Mouse (Mus musculus): Measurements from ENCODE around the gene Ephb6. TPM values are rescaled to one million over a fixed set of nuclear protein-coding genes. Genes with fewer than 3 reads are reported as not detected.

The Ephb6 gene
- polyA plus RNA-seq, 1 experiment, result 16.2 TPM

GRCm38 (mm10) chr6:41641173-41641866 lies 36.0 kb downstream of the Ephb6 start:
- 56% methylated on average over 6 of the region's 6 CpGs for WGBS
- H3K4me3 ChIP-seq (replicated peaks; ENCODE audit: extremely low read depth, low read depth, low read length), result no peak overlapping the region
- no peaks in the 10 kb centered on the region for H3K4me1 ChIP-seq (ENCODE audit: control insufficient read depth, insufficient read depth, low read length)
- TF ChIP-seq POLR2A (IDR thresholded peaks at IDR 0.05; ENCODE audit: borderline replicate concordance, extremely low read depth, low read depth, low read length), result no peak
- no peak for TF ChIP-seq CTCF (IDR thresholded peaks at IDR 0.05; ENCODE audit: insufficient read depth, low read length)
- DNase-seq, result no peak

- TF ChIP-seq CTCF (IDR thresholded peaks at IDR 0.05; ENCODE audit: insufficient read depth, low read length) (no peak), POLR2A (IDR thresholded peaks at IDR 0.05; ENCODE audit: borderline replicate concordance, extremely low read depth, low read depth, low read length) (no peak)
- no peak for DNase-seq
Measured at GRCm38 (mm10) chr6:41642765-41643164, 37.5 kb downstream of the Ephb6 start.

GRCm38 (mm10) chr6:41643227-41643626 lies 37.9 kb downstream of the Ephb6 start:
- DNase-seq, result peak; percentile 26
- TF ChIP-seq POLR2A (IDR thresholded peaks at IDR 0.05; ENCODE audit: borderline replicate concordance, extremely low read depth, low read depth, low read length) (no peak), CTCF (IDR thresholded peaks at IDR 0.05; ENCODE audit: insufficient read depth, low read length) (no peak)
- no peaks in the 10 kb centered on the region for H3K4me1 ChIP-seq (ENCODE audit: control insufficient read depth, insufficient read depth, low read length)
- H3K4me3 ChIP-seq (replicated peaks; ENCODE audit: extremely low read depth, low read depth, low read length), result no peak overlapping the region
- 61% methylated on average over 3 of the region's 3 CpGs for WGBS

More at GRCm38 (mm10) chr6:41642765-41643164, 37.5 kb downstream of the Ephb6 start:
- Histone ChIP-seq H3K4me3 (replicated peaks; ENCODE audit: extremely low read depth, low read depth, low read length) (no peak overlapping the region), H3K4me1 (ENCODE audit: control insufficient read depth, insufficient read depth, low read length) (no peaks in the 10 kb centered on the region)
- 61% methylated on average over 4 of the region's 4 CpGs for WGBS

- Histone ChIP-seq H3K4me1 (ENCODE audit: control insufficient read depth, insufficient read depth, low read length) (no peaks in the 10 kb centered on the region), H3K4me3 (replicated peaks; ENCODE audit: extremely low read depth, low read depth, low read length) (no peak overlapping the region)
- DNase-seq, result no peak
- WGBS, result 84% methylated on average over 3 of the region's 3 CpGs
- TF ChIP-seq POLR2A (IDR thresholded peaks at IDR 0.05; ENCODE audit: borderline replicate concordance, extremely low read depth, low read depth, low read length) (no peak), CTCF (IDR thresholded peaks at IDR 0.05; ENCODE audit: insufficient read depth, low read length) (no peak)
Measured at GRCm38 (mm10) chr6:41646220-41646619, 40.9 kb downstream of the Ephb6 start.

GRCm38 (mm10) chr6:41646672-41647071 lies 41.4 kb downstream of the Ephb6 start:
- Histone ChIP-seq H3K4me1 (ENCODE audit: control insufficient read depth, insufficient read depth, low read length) (no peaks in the 10 kb centered on the region), H3K4me3 (replicated peaks; ENCODE audit: extremely low read depth, low read depth, low read length) (no peak overlapping the region)
- TF ChIP-seq CTCF (IDR thresholded peaks at IDR 0.05; ENCODE audit: insufficient read depth, low read length), result no peak
- no peak for TF ChIP-seq POLR2A (IDR thresholded peaks at IDR 0.05; ENCODE audit: borderline replicate concordance, extremely low read depth, low read depth, low read length)
- no peak for DNase-seq

GRCm38 (mm10) chr6:41653173-41653572 lies 47.9 kb downstream of the Ephb6 start:
- TF ChIP-seq CTCF (IDR thresholded peaks at IDR 0.05; ENCODE audit: insufficient read depth, low read length) (no peak), POLR2A (IDR thresholded peaks at IDR 0.05; ENCODE audit: borderline replicate concordance, extremely low read depth, low read depth, low read length) (no peak)
- no peak overlapping the region for H3K4me3 ChIP-seq (replicated peaks; ENCODE audit: extremely low read depth, low read depth, low read length)
- 86% methylated on average over 5 of the region's 5 CpGs for WGBS
- H3K4me1 ChIP-seq (ENCODE audit: control insufficient read depth, insufficient read depth, low read length), result no peaks in the 10 kb centered on the region
- DNase-seq, result no peak

GRCm38 (mm10) chr6:41654648-41655047 lies 49.4 kb downstream of the Ephb6 start:
- no peaks in the 10 kb centered on the region for H3K4me1 ChIP-seq (ENCODE audit: control insufficient read depth, insufficient read depth, low read length)
- TF ChIP-seq POLR2A (IDR thresholded peaks at IDR 0.05; ENCODE audit: borderline replicate concordance, extremely low read depth, low read depth, low read length) (no peak), CTCF (IDR thresholded peaks at IDR 0.05; ENCODE audit: insufficient read depth, low read length) (no peak)
- WGBS, result 70% methylated on average over 8 of the region's 8 CpGs
- no peak overlapping the region for H3K4me3 ChIP-seq (replicated peaks; ENCODE audit: extremely low read depth, low read depth, low read length)
- no peak for DNase-seq

GRCm38 (mm10) chr6:41658487-41658886 lies 53.2 kb downstream of the Ephb6 start:
- Histone ChIP-seq H3K4me3 (replicated peaks; ENCODE audit: extremely low read depth, low read depth, low read length) (no peak overlapping the region), H3K4me1 (ENCODE audit: control insufficient read depth, insufficient read depth, low read length) (no peaks in the 10 kb centered on the region)
- WGBS, result 53% methylated on average over 1 of the region's 1 CpGs
- no peak for TF ChIP-seq CTCF (IDR thresholded peaks at IDR 0.05; ENCODE audit: insufficient read depth, low read length)
- no peak for TF ChIP-seq POLR2A (IDR thresholded peaks at IDR 0.05; ENCODE audit: borderline replicate concordance, extremely low read depth, low read depth, low read length)
- DNase-seq, result no peak

- H3K4me1 ChIP-seq (ENCODE audit: control insufficient read depth, insufficient read depth, low read length), result no peaks in the 10 kb centered on the region
- H3K4me3 ChIP-seq (replicated peaks; ENCODE audit: extremely low read depth, low read depth, low read length), result no peak overlapping the region
- no peak for DNase-seq
- TF ChIP-seq CTCF (IDR thresholded peaks at IDR 0.05; ENCODE audit: insufficient read depth, low read length) (no peak), POLR2A (IDR thresholded peaks at IDR 0.05; ENCODE audit: borderline replicate concordance, extremely low read depth, low read depth, low read length) (no peak)
- 24% methylated on average over 2 of the region's 2 CpGs for WGBS
Measured at GRCm38 (mm10) chr6:41662320-41662719, 57.0 kb downstream of the Ephb6 start.

Other genes starting within 250 kb of the Ephb6 start
- gene Prss3, start 227.8 kb upstream of the Ephb6 start, polyA plus RNA-seq (2012; rRNA removed), result 0.29 TPM in 1 of 2 replicates, not detected in the other
- not detected in 2 replicates for gene Gm5771, start 213.1 kb upstream of the Ephb6 start, polyA plus RNA-seq (2012; rRNA removed)
- gene Gm10334, start 159.3 kb upstream of the Ephb6 start, polyA plus RNA-seq (2012; rRNA removed), result not detected in 2 replicates
- not detected in 2 replicates for gene Prss1, start 146.6 kb upstream of the Ephb6 start, polyA plus RNA-seq (2012; rRNA removed)
- gene Prss2, start 83.7 kb upstream of the Ephb6 start, polyA plus RNA-seq (2012; rRNA removed), result 0.46 and 17.9 TPM in 2 replicates
- gene Trpv6, start 30.9 kb downstream of the Ephb6 start, polyA plus RNA-seq (2012; rRNA removed), result 3.0 and 4.5 TPM in 2 replicates
- gene Trpv5, start 75.3 kb downstream of the Ephb6 start, polyA plus RNA-seq (2012; rRNA removed), result not detected in 2 replicates
- not detected in 2 replicates for gene Llcfc1, start 78.9 kb downstream of the Ephb6 start, polyA plus RNA-seq (2012; rRNA removed)
- gene Kel, start 98.9 kb downstream of the Ephb6 start, polyA plus RNA-seq (2012; rRNA removed), result not detected in 2 replicates
- not detected in 2 replicates for gene Olfr459, start 169.7 kb downstream of the Ephb6 start, polyA plus RNA-seq (2012; rRNA removed)
- gene Pip, start 242.1 kb downstream of the Ephb6 start, polyA plus RNA-seq (2012; rRNA removed), result not detected in 2 replicates
- not detected in 2 replicates for gene Sval2, start 247.5 kb downstream of the Ephb6 start, polyA plus RNA-seq (2012; rRNA removed)